Mouse (Mus musculus) heart, postnatal 4 days (tissue): ENCODE data around the gene Syngr4. TPM values are rescaled to one million over a fixed set of nuclear protein-coding genes. Genes with fewer than 3 reads are reported as not detected.
A peak's percentile ranks its signal among the peaks of the same experiment; 100 is the strongest.
"Not testable (repeated sequence)": the region's sequence is repeated elsewhere in the genome, so short reads cannot be mapped to it uniquely, and the experiment has no call there.

ENCODE experiments used
- DNase-seq: peaks from one replicate; pipeline ENCODE4 v3.0.0; 2021
- total RNA-seq, 2 experiments: library from RNA; stranded (reverse); gene quantifications; 2 replicates each; pipeline ENCODE4 v1.2.3; 2021

Syngr4 gene
- total RNA-seq, 2 experiments from 2014 or later, result 0.90 to 1.3 TPM

DNA sequence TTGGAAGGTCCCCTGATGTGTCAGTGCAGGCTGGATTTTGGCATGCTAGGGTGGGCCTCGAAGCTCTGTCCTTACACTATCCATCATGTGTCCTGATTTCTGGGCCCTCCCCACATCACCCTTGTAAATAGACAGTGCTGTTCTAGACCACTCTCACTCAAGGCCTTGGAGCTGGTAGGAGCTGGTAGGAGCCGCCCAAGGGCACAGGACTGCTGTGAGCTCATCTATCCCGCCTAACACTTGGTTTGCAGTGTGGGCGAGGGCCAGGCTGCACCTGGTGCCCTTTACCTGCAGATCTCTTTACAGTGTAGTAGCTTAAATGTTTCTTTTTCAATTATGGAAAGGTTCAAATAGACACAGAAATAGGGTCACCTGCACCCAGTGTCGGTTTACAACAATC is 18.5 kb upstream of the Syngr4 start:
- DNase-seq, result no peak

DNA sequence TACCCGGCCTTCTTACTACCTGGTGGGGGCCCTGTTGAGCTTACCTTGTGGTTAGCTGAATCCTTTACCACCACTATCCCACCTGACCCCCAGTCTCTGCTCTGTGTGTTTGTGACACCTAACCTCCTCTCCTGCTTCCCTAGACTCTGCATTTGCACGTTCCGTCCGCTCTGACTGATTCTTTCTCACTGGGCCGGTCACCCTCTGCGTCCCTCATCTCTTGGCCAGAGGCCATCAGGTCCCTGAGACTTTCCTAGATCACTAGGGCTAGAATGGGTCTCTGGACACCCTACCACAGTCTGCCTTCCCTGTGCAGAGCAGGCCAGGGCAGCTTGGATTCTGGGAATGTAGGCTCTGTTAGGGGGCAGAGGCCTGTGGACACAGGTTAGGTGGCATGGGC is 17.6 kb upstream of the Syngr4 start:
- no peak for DNase-seq

DNA sequence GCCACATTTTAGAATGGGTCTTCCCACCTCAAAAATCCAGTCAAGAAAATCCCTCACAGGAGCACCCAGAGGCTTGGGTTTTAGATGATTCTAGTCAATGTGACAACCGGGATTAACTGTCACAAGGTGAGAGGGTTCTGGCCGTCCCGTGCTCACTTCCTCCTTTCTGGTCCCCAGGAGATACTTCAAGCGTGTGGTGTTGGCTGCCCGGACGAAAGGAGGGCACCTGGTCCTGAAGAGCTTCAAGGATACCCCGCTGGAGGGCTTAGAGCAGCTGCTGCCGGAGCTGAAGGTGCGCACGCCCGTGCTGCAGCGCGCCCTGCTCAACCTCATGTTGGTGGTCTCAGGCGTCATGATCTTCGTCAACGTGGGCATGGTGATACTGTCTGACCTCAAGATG is 12.6 kb upstream of the Syngr4 start:
- no peak for DNase-seq

DNA sequence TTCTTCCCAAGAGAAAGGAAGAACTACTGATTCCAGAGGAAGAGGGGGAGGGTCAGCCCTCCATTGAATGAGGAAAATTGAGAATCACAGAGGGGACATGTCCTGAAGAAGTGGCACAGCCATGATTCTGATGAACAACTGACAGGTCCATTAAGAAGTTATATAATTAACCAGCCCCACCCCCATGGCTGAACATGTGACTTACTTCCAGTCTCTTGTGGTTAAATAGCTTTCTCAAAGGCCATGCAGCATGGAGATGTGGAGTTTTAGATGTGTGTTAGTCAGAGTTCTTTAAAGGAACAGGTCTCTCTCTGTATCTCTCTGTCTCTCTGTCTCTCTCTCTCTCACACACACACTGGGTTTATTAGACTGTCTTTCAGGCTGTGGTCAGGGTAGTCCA is 11.9 kb upstream of the Syngr4 start:
- DNase-seq, result no peak

DNA sequence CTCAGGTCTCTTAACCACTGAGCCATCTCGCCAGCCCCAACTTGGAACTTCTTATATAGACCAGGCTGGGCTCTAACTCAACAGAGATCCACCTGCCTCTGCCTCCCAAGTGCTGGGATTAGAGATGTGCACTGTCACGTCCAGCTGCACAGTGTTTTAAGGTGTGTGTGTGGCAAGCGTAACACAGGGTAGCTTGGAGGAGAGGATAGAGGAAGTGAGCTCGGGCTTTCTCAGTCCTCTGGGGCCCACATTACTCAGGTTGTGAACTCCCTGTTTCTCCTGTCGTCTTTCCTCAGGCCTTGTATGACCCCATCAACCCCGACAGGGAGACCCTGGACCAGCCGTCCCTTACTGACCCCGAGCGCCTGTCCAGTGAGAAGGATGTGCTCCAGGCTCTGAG is 10.1 kb upstream of the Syngr4 start:
- no peak for DNase-seq

DNA sequence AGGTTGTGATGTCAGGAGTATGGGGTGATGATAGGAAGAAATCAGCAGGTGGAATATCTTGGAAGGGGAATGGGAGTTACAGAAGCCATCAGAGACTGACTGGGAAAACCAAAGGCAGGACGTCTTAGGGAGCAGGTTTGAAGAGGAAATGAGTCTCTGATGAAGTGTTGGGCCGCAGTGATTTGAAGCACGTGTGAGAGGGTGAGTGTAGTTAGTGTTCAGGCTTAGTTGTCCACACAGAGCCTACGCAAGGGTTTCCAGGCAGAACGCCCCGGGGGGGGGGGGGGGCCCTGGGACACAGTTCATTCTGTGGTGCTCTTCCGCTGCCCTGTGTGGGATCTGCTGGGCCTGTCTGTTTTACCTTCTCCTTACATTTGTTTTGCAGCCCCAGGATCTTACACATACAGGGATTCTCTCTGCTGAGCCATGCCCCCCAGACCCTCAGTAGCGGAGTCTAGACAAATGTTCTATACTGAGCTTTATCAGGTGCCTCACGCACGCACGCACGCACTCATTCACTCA is 6.0 kb upstream of the Syngr4 start:
- no peak for DNase-seq

DNA sequence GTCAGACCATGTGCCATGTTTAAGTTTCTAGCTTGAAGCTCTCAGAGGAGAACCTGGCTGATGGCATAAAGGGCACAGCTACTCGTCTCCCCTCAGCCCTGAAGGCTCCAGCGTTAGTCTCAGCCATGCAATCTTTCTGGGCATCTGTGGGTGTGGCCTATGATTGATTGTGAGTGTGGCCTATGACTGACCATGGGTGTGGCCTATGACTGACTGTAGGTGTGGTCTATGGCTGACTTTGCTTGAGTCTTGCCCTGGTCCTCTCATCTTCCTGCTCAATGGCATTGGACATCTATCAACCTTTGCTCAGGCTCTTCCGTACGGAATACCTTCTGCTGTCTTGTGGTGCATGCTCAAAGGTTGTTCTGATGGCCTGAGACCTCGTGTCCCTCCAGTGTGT is 5.0 kb upstream of the Syngr4 start:
- DNase-seq, result peak; percentile 18

DNA sequence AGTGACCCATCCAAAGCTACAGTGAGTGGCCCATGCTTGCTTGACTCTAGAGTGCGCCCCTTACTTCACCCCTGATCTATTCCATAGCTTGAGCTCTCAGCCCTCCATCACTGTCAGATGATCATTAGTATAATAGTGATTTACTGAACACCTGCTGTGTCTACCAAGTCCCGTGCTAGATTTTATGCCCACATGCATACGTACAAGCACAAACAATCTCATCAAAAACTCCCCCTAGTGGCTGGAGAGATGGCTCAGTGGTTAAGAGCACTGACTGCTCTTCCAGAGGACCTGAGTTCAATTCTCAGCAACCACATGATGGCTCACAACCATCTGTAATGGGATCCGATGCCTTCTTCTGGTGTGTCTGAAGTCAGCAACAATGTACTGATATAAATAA is 1.6 kb upstream of the Syngr4 start:
- not testable (repeated sequence) for DNase-seq

DNA sequence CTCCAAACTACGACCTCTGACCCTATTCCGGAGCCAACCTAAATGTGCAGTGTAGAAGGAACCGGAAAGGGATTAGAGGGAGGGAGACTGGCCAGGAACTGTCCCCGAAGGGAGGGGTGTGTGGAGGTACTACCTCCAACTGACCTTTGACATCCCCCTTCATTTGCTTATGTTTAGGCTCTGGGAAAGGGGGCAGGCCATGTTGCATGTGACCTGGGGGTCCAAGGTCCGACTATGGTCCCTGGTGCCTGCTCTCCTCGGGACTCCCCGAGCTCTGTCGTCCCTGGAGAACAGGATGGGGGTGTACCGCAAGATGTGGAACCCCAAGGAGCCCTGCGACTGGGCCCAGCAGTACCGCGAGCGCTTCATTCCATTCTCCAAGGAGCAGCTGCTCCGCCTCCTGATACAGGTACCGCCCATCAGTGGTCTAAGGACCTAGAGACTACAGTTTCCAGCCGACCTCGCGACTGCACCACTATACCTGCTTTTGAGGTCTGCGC is 794 bp upstream of the Syngr4 start:
- peak; percentile 53 for DNase-seq

DNA sequence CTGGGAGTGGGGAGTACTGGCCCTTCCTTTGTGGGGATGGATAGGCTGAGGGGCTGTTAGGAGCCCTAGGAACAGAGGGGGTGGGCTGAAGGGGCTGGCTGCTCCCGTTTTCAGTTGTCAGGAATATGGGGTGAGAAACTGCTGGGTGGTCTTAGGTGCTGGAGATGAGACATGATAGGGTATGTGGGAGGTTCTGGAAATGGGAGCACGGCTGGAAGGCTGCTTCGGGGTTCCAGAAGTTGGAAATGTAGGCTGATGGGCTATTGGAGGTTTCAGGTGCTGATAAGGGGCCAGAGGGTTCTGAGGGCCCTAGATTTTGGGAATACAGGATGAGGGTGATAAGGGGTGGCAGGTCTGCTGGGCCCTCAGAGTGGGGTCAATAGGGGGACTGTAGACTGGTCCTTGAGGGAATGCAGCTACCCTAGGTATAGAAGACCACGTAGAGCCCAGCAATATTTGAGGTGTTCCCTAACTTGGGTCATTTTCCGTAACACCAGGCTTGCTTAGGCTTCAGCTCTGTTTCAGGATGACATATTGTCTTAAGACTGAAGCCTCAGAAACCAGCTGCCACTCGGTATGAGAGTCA is 490 bp downstream of the Syngr4 start:
- DNase-seq, result no peak

DNA sequence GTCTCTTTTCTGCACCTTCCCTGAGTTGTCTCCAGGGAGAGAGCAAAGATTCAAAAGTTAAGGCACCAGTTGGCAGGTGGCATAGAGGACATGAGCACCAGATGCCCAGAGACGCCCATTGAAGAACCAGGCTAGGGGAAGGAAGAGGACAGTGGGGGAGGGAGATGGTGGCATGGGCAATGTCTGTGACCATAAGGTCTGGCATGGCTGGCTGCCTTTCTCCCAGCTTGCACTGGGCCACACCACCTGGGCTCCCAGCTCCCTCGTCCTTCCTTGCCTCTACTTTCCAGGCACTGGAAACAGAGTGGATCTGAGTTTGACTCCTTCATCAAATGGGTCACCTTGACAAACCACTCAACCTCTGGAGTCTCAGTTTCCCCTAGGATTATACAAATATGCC is 3.9 kb downstream of the Syngr4 start:
- DNase-seq, result no peak

DNA sequence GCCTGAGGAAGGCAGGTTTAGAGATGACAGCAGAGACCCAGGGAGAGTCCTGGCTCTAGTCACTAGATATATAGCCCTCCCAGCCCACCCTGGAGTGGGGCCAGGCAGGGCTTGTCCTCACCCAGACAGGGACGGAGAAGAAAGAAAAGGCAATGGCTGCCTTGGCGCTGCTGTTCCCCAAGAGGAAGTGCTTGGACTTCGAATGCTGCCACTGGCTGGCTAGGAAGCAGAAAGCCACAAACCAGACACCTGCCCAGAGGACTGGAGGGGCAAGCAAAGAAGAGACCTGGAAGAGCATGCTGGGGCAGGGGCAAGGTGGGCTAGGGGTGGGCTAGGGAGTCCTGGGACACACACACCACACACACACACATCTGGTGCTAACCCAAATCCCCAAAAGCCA is 9.3 kb downstream of the Syngr4 start:
- no peak for DNase-seq

DNA sequence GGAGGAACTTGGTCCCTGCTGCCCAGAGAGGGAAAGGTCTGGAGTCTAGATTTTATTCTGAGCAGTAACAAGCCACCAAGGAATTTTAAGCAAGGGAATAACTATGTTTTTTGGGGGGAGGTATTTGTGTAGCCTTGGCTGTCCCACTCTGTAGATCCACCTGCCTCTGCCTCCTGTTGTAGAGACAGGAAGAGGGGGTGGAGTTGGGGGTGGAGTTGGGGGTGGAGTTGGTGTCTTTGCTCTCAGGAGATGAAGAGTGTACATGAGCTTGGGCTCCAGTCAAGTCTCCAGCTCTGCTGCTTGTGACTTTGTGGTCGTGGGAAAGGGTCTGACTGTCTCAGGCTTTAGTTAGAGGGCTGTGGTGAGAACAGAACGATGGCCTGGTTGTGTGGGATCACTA is 15.5 kb downstream of the Syngr4 start:
- DNase-seq, result no peak

DNA sequence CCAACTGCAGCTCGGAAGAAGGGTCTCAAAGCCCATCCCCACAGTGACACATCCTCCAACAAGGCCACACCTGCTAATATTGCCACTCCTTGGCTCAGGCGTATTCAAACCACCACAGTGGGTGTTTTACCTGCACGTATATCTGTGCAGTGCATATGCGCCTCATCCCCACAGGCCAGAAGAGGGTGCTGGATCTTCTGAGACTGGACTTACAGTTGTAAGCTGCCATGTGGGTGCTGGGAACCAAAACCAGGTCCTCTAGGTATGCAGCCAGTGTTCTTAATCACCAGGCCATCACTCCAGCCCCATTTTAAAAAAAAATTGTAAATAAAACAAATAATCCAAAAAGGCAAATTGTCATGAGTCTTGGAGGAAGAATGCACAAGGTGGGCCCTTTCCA is 16.0 kb downstream of the Syngr4 start:
- no peak for DNase-seq

DNA sequence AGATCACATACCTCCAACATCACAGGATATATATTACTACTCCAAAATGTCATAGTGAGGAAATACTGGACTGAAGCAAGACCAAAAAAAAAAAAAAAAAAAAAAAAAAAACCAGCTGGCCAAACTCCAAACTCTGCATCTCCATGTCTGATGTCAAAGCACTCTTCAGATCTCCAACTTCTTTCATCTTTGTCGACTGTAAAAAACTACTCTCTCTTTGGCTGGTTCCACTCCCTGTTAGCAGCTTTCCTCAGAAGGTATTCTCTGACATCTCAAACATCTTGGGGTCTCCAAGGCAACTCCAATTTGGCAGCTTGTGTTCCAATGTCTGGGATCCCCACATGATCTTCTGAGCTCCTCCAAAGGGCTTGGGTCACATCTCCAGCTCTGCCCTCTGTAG is 18.2 kb downstream of the Syngr4 start, which contains the start of gene Grin2d:
Grin2d (minus strand) TSS at position 101 of the 400 bp plus-strand sequence.
- DNase-seq, result not testable (repeated sequence)

DNA sequence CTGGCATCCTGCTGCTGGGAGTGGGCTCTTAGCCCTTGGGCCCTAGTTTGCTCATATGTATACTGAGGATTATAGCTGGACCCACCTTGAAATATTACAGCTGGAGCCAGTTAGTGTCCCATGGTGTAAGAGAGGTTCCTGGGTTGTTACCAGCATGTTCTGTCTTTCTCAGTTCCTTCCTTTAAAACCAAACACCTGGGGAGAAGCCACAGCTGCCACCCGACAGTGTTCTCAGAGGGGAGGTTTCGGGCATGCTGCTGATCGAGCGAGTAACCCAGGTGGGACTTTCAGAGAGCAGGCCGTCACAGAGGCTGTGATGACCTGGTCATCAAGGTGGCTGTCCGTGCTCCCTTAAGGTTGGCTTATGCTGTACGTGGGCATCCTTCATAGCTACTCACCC is 19.6 kb downstream of the Syngr4 start:
- no peak for DNase-seq

DNA sequence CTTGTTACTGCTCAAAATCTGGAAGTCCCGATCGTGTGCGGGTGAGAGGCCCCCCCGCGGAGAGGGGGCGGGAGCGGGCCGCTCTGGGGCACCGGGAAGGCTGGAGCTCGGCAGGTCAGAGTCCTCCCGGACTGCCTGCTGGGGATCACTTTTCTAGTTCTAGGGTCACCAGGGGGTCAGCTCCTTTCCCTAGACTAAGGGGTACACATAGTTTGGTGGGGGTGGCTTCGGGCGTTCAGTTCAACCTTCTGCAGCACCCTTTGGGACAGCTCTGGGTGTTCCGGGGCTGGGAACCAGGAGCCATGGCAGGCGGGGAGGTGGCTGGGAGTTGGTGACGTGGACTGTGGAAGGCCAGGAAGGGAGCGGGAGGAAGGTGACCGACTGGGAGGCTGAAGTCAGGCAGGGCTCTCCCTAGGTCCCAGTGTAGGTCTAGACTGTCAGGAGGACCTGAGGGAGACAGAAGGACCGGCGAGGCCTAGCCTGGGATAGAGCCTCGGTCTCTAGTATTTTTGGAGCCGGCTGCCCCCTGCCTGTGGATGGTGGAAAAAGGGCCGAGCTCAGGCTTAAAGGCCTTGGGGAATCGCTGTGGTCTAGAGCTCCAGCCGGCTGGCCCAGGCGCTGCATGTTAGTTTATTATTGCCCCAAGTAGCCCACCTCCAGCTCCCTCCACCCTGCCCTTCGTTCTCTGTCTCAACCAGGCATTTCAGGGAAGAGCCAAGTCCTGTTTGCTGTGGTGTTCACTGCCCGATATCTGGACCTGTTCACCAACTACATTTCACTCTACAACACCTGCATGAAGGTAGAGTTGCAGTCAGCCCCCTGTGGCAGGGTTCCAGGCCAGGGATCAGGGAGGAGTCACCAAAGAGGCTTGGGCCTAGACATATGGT is 23.2 kb downstream of the Syngr4 start:
- DNase-seq, result peak; percentile 76

DNA sequence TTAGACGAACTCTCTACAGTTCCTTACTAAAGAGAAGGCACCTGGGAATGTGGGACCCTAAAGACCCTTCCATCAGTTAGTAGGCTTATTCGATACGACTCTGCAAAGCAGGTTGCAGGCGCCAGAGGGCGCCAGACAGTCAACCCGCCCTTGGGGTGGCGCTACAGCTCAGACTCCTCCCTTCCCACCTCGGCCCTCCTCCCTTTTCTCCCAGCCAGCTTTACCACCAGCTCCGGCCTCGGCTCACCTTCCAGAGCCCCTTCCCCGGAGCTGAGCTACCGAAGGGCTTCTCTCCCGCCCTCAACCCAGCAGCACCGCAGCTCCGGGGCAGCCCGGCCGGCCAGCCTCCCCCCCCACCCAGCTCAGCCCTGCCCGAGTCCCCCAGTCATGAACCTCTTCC is 23.9 kb downstream of the Syngr4 start, which contains the start of gene Kdelr1:
Kdelr1 (plus strand) TSS at position 149 of the 400 bp plus-strand sequence.
- DNase-seq, result peak; percentile 94

DNA sequence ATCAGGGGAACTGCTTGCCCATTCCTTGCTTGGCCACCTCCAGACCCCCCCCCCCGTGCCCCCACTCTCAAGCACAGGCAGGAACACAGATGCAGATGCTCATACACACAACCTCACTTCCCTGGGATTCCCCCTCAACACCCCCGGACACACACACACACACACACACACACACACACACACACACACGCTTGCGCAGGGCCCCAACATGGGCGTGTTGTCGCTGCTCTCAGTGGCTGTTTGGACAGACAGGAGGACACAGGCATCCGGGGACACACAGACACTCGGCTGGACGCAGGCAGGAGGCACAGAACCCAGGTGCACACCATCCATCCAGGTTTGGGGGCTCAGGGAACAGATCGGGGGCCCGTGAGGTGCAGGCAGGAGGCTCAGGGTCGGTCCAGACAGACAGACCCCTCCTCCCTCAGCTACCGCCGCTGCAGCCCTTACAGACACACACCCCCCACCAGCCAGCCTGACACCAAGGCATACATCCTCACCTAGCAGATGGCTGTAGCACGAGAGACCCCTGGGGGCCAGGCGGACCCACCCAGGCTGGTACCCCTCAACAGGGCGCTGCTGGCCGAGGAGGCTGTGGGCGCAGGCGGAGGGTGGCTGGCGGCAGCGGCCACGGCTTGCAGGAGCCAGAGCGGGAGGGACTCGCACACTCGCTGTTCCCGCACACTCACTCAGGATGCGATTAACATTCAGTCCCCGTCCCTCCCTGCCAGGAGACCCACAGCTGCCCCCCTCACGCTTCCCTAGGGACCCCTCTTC is 26.0 kb downstream of the Syngr4 start:
- peak; percentile 22 for DNase-seq

DNA sequence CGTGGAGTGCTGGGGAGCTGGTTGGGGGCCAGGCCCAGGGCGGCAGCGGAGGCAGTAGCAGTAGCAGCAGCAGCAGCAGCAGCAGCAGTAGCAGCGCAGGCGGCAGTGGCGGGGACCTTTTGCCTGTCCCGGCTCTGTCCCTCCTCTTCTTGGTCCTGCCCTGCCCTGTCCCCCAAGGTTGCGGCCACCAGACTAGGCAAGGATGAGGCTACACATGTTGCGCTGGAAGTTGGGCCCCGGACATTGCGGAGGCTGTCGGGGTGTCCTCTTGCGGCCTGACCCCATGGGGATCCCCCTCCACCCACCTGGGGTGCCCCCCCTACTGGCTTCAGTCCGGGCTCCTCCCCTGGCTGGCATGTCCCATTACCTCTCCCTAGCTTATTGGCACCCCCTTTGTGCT is 26.7 kb downstream of the Syngr4 start:
- DNase-seq, result peak; percentile 27

DNA sequence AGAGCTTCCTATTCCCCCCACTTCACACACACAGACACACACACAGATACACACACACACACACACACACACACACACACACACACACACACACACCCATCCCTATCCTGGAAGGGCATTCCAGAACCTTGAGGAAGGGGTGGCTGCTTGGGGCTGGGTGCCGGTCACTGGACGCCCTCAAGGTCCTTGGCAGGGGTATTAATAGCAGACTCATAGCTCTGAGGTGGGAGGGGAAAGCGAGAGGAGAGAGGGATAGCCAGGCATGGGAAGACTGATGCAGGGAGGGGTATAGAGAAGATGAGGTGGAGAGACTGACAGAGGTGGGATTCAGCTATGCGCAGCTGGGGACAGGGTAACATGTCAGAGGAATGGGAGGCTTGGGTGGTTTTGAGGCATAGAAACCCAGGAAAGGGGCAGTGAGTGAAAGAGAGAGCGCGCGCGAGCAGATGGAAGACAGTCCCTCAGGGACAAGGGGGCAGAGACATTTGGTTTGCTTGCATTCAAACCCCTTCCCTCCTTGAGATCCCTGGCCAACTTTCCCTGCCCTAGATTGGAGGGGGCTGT is 27.3 kb downstream of the Syngr4 start:
- DNase-seq, result peak; percentile 35

DNA sequence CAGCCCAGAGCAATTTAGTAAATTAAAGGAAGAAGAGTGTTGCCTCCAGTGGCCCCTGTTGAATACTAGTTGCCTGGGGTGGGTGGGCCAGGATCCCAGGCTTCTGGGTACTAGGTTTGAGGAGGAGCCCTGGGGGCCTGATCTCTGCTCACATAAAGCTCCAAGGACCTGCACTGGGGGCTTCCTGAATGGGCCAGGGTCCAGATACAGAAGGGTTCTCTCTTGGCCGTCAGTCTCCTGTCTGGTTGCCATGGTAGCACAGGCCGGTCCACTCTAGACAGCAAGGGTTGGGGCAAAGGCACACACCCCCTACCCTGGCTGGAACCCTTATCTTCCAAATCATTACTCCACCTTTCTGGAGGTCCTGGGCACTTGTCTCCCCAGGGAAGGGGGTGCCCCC is 28.6 kb downstream of the Syngr4 start:
- no peak for DNase-seq
